Mouse (Mus musculus) liver, embryonic 14.5 days (tissue): ENCODE data around the gene Znrf3. TPM values are rescaled to one million over a fixed set of nuclear protein-coding genes. Genes with fewer than 3 reads are reported as not detected.

ENCODE experiments used
- ATAC-seq: fragments of 200-750 bp; cut with Nextera tagmentation; 2 replicates; pipeline ENCODE4 v1.8.0; 2017; ENCODE audit warnings: moderate number of reproducible peaks, mild to moderate bottlenecking, moderate library complexity; ENCODE audit not compliant: insufficient read depth
- DNase-seq, 3 experiments: peaks; one replicate each; pipeline ENCODE4 v3.0.0-alpha.2; 2012 to 2013; ENCODE audit warnings: low read depth in 3 of 3, low spot score in 3 of 3
- H3K27ac ChIP-seq: fragments of 300-500 bp; sonication (generic); 2 replicates; pipeline ENCODE4 v1.5.1; 2014; ENCODE audit warnings: moderate library complexity, mild to moderate bottlenecking, control low read depth, inconsistent platforms
- H3K27me3 ChIP-seq: fragments of 300-500 bp; sonication (generic); 2 replicates; pipeline ENCODE4 v1.6.1; 2014; ENCODE audit warnings: mild to moderate bottlenecking, low read length, moderate library complexity; ENCODE audit not compliant: control insufficient read depth, insufficient read depth
- H3K36me3 ChIP-seq: fragments of 300-500 bp; sonication (generic); replicated peaks from 2 replicates; pipeline ENCODE4 v1.6.1; 2014; ENCODE audit warnings: low read depth; ENCODE audit not compliant: control insufficient read depth, insufficient read depth
- H3K4me1 ChIP-seq, 2 experiments: fragments of 200-500 bp in 1 of 2; fragments of 300-500 bp in 1 of 2; sonication (generic) in 1 of 2; replicated peaks; 2 replicates each; pipeline ENCODE4 v1.6.1; 2012 to 2014; ENCODE audit warnings: antibody characterized with exemption in 1 of 2, inconsistent platforms in 1 of 2, low read length in 1 of 2; ENCODE audit not compliant: control insufficient read depth in 2 of 2, insufficient read depth in 2 of 2
- H3K4me2 ChIP-seq: fragments of 300-500 bp; sonication (generic); 2 replicates; pipeline ENCODE4 v1.6.1; 2014; ENCODE audit warnings: low read depth, mild to moderate bottlenecking, control low read depth, moderate library complexity
- H3K4me3 ChIP-seq, 2 experiments: fragments of 200-500 bp in 1 of 2; fragments of 300-500 bp in 1 of 2; sonication (generic) in 1 of 2; 2 replicates each; pipeline ENCODE4 v1.5.1; 2012 to 2014; ENCODE audit warnings: low read depth in 2 of 2, low read length in 2 of 2, mild to moderate bottlenecking in 2 of 2, control low read depth in 1 of 2, inconsistent platforms in 1 of 2, moderate library complexity in 1 of 2; ENCODE audit not compliant: insufficient read depth in 1 of 2
- H3K9ac ChIP-seq: fragments of 300-500 bp; sonication (generic); replicated peaks from 2 replicates; pipeline ENCODE4 v1.6.1; 2014; ENCODE audit warnings: mild to moderate bottlenecking, control low read depth, moderate library complexity
- H3K9me3 ChIP-seq: fragments of 300-500 bp; sonication (generic); 2 replicates; pipeline ENCODE4 v1.6.1; 2016; ENCODE audit warnings: low read length, mixed read lengths; ENCODE audit not compliant: control insufficient read depth
- CTCF ChIP-seq: IDR thresholded peaks from 2 replicates; pipeline ENCODE4 v1.5.1; 2016; ENCODE audit warnings: antibody characterized with exemption, low read depth, control low read depth
- EP300 ChIP-seq: IDR thresholded peaks from 2 replicates; pipeline ENCODE4 v1.6.1; 2016; ENCODE audit warnings: antibody characterized with exemption, low read depth
- WGBS: fragments of 180-500 bp; shearing (Covaris S2); extraction: QIAGEN DNeasy Blood & Tissue Kit; methylation state at CpG from one replicate; pipeline ENCODE4 v1.1.7; 2014; ENCODE audit not compliant: insufficient replicate concordance; 5-methylcytosine and 5-hydroxymethylcytosine counted together
- polyA plus RNA-seq, 2 experiments: library from polyadenylated mRNA; depleted of rRNA in 1 of 2; stranded (reverse) in 1 of 2; unstranded in 1 of 2; fragments of >200 nt; fragmentation: Nextera tagmentation in 1 of 2; extraction: Ambion mirVana in 1 of 2; gene quantifications; 2 replicates each; pipeline versions ENCODE4 v1.2.1 to v1.2.3; 2012 to 2014

Gene Znrf3
- polyA plus RNA-seq, 2 experiments = 1.4 to 2.4 TPM

- no peak overlapping the region for H3K9ac ChIP-seq
- H3K36me3 ChIP-seq = peaks cover 2% of the 10 kb centered on the region
- WGBS = 80% methylated on average over 7 of the region's 7 CpGs
- H3K27me3 ChIP-seq = no peaks in the 10 kb centered on the region
- no peaks in the 10 kb centered on the region for H3K9me3 ChIP-seq
- DNase-seq = no peak
- H3K4me2 ChIP-seq = no peak overlapping the region
- ATAC-seq = no peak
- no peak overlapping the region for H3K4me3 ChIP-seq
- no peak overlapping the region for H3K27ac ChIP-seq
- TF ChIP-seq CTCF (no peak), EP300 (no peak)
- no peaks in the 10 kb centered on the region for H3K4me1 ChIP-seq
These were observed 163.7 kb downstream of the Znrf3 start for GRCm38 (mm10) chr11:5280932-5281331.

DNA sequence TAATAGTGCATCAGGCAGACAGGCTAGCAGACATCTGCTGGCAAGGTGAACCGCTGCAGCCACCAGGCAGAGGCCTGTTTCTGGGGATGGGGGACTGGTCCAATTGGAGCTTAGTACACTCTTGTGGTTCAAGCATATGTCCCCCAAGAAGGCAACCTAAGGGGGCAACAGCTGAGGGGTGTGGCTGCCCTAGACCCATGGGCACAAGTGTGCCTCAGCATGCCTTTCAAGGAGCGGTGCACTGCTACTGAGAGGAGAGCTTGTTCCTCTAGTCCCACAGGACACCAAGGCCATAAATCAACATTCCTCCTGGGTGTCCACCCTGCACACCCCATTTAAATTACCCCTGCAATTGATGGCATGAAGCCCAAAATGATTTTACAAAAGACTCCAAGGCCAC is 166.2 kb downstream of the Znrf3 start:
- no peaks in the 10 kb centered on the region for H3K9me3 ChIP-seq
- H3K4me3 ChIP-seq = no peak overlapping the region
- TF ChIP-seq CTCF = no peak
- TF ChIP-seq EP300 = no peak
- H3K36me3 ChIP-seq = peaks cover 2% of the 10 kb centered on the region
- H3K4me1 ChIP-seq = no peaks in the 10 kb centered on the region
- DNase-seq = no peak
- no peak overlapping the region for H3K4me2 ChIP-seq
- H3K9ac ChIP-seq = no peak overlapping the region
- 84% methylated on average over 2 of the region's 2 CpGs for WGBS
- no peak for ATAC-seq
- H3K27me3 ChIP-seq = no peaks in the 10 kb centered on the region
- no peak overlapping the region for H3K27ac ChIP-seq

- Histone ChIP-seq H3K27ac (no peak overlapping the region), H3K9ac (no peak overlapping the region), H3K4me3 (no peak overlapping the region), H3K27me3 (no peaks in the 10 kb centered on the region), H3K9me3 (no peaks in the 10 kb centered on the region), H3K4me2 (no peak overlapping the region), H3K36me3 (peaks cover 2% of the 10 kb centered on the region), H3K4me1 (no peaks in the 10 kb centered on the region)
- ATAC-seq (no peak), DNase-seq (no peak)
- TF ChIP-seq CTCF = no peak
- TF ChIP-seq EP300 = no peak
- 69% methylated on average over 5 of the region's 5 CpGs for WGBS
These were observed 167.2 kb downstream of the Znrf3 start for GRCm38 (mm10) chr11:5277307-5277971.

DNA sequence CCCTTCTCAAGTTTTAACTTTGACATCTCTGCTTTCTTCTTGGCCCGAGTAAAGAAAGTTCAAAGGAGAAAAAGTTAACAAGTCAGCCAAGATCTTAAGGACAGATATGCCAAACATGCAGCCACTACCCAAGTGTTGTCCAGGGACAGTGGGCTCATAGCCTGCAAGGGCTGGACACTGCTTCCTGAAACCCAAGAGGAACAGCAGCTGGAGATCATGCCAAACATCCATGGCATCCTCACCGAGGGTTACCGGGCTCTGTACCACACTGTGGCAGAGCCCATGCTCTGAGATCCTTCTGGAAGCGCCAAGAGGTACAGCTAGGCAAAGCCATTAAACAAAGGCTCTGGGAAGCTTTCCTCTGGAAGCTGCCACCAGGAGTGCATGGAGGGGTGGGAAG is 169.4 kb downstream of the Znrf3 start:
- no peak overlapping the region for H3K9ac ChIP-seq
- ATAC-seq = no peak
- no peak overlapping the region for H3K27ac ChIP-seq
- H3K4me1 ChIP-seq = 0 out of 4 replicates have a peak, but pooled peaks cover 0 to 2% of the 10 kb centered on the region in 2 experiments
- no peak for TF ChIP-seq EP300
- TF ChIP-seq CTCF = no peak
- no peak for DNase-seq
- H3K4me2 ChIP-seq = no peak overlapping the region
- H3K36me3 ChIP-seq = no peaks in the 10 kb centered on the region
- 70% methylated on average over 4 of the region's 4 CpGs for WGBS
- no peak overlapping the region for H3K4me3 ChIP-seq
- H3K27me3 ChIP-seq = no peaks in the 10 kb centered on the region
- H3K9me3 ChIP-seq = no peaks in the 10 kb centered on the region

GRCm38 (mm10) chr11:5272536-5273234 is 172.0 kb downstream of the Znrf3 start:
- H3K4me3 ChIP-seq = no peak overlapping the region
- DNase-seq (no peak), ATAC-seq (no peak)
- H3K36me3 ChIP-seq = no peaks in the 10 kb centered on the region
- no peak overlapping the region for H3K27ac ChIP-seq
- no peaks in the 10 kb centered on the region for H3K9me3 ChIP-seq
- H3K27me3 ChIP-seq = no peaks in the 10 kb centered on the region
- H3K4me1 ChIP-seq = 0 out of 4 replicates have a peak, but pooled peaks cover 0 to 2% of the 10 kb centered on the region in 2 experiments
- WGBS = 44% methylated on average over 9 of the region's 9 CpGs
- H3K4me2 ChIP-seq = no peak overlapping the region
- H3K9ac ChIP-seq = no peak overlapping the region
- TF ChIP-seq CTCF = no peak
- no peak for TF ChIP-seq EP300
